Mouse (Mus musculus): Measurements from ENCODE around the gene Alpk1. TPM values are rescaled to one million over a fixed set of nuclear protein-coding genes. Genes with fewer than 3 reads are reported as not detected.
A peak's percentile ranks its signal among the peaks of the same experiment; 100 is the strongest.

Alpk1 gene
- polyA plus RNA-seq (2015; fragmentation: Nextera tagmentation; extraction: Ambion mirVana): 0.56 and 0.63 TPM in 2 replicates

GRCm38 (mm10) chr3:127780021-127780644 lies at the start of gene Alpk1:
TSS of gene Alpk1 (minus strand) at chr3:127780527.
- peak; percentile 64 for ATAC-seq (ENCODE audit: low read depth)
- no peaks in the 10 kb centered on the region for H3K9me3 ChIP-seq (replicated peaks; ENCODE audit: control insufficient read depth, low read length)
- peak within 1 kb of the TSS; percentile 9; the same call in 1 of the 2 replicates for H3K27ac ChIP-seq (ENCODE audit: low read length)
- peak within 1 kb of the TSS; percentile 70 for H3K4me2 ChIP-seq (ENCODE audit: low read depth, low read length)
- no peaks in the 10 kb centered on the region for H3K36me3 ChIP-seq (ENCODE audit: control insufficient read depth, insufficient read depth)
- 1% methylated on average over 24 of the region's 24 CpGs for WGBS (ENCODE audit: insufficient replicate concordance)
- H3K27me3 ChIP-seq (ENCODE audit: control insufficient read depth, insufficient read depth, low read depth, low read length): no peaks in the 10 kb centered on the region
- peaks cover 3% of the 10 kb centered on the region; the same call in 1 of the 2 replicates for H3K4me1 ChIP-seq (ENCODE audit: control insufficient read depth, low read depth, low read length)
- H3K9ac ChIP-seq (ENCODE audit: low read depth, low read length): peak within 1 kb of the TSS; percentile 41
- H3K4me3 ChIP-seq (ENCODE audit: low read depth, low read length): peak within 1 kb of the TSS; percentile 61

GRCm38 (mm10) chr3:127827123-127827522 lies 46.8 kb upstream of the Alpk1 start:
- Histone ChIP-seq H3K36me3 (ENCODE audit: control insufficient read depth, insufficient read depth) (peaks cover 2% of the 10 kb centered on the region; the same call in 1 of the 2 replicates), H3K9ac (ENCODE audit: low read depth, low read length) (no peak overlapping the region), H3K4me2 (ENCODE audit: low read depth, low read length) (no peak overlapping the region), H3K4me3 (ENCODE audit: low read depth, low read length) (no peak overlapping the region), H3K4me1 (ENCODE audit: control insufficient read depth, low read depth, low read length) (peaks cover 5% of the 10 kb centered on the region), H3K9me3 (replicated peaks; ENCODE audit: control insufficient read depth, low read length) (no peaks in the 10 kb centered on the region), H3K27me3 (ENCODE audit: control insufficient read depth, insufficient read depth, low read depth, low read length) (no peaks in the 10 kb centered on the region), H3K27ac (ENCODE audit: low read length) (no peak overlapping the region)
- no peak for ATAC-seq (ENCODE audit: low read depth)
- WGBS (ENCODE audit: insufficient replicate concordance): 61% methylated on average over 7 of the region's 7 CpGs

DNA sequence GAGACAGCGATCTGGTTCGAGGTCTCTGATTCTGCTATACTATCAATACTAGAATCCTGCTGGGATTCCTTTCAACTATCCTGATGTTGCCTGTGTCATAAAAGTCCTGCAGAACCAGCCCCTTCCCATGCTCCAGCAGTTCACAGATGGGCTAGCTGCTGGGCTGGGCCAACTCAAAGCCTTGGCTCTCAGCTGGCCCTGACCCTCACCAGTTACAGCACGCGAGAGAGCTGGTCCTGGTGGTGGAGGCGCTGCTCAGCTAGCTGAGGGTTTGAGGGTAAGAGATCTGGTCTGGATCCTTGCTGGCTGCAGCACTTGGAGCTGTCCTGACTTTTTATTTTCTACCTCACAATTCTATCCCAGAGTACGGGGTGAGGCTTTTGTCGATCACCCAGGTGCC lies 46.2 kb upstream of the Alpk1 start:
- Histone ChIP-seq H3K36me3 (ENCODE audit: control insufficient read depth, insufficient read depth) (peaks cover 4% of the 10 kb centered on the region; the same call in 1 of the 2 replicates), H3K4me1 (ENCODE audit: control insufficient read depth, low read depth, low read length) (peaks cover 5% of the 10 kb centered on the region), H3K4me2 (ENCODE audit: low read depth, low read length) (no peak overlapping the region), H3K9me3 (replicated peaks; ENCODE audit: control insufficient read depth, low read length) (no peaks in the 10 kb centered on the region), H3K4me3 (ENCODE audit: low read depth, low read length) (no peak overlapping the region), H3K27ac (ENCODE audit: low read length) (no peak overlapping the region), H3K9ac (ENCODE audit: low read depth, low read length) (no peak overlapping the region), H3K27me3 (ENCODE audit: control insufficient read depth, insufficient read depth, low read depth, low read length) (no peaks in the 10 kb centered on the region)
- ATAC-seq (ENCODE audit: low read depth): no peak
- WGBS (ENCODE audit: insufficient replicate concordance): 83% methylated on average over 7 of the region's 7 CpGs

- Histone ChIP-seq H3K27ac (ENCODE audit: low read length) (peak overlapping the region; percentile 52), H3K9me3 (replicated peaks; ENCODE audit: control insufficient read depth, low read length) (no peaks in the 10 kb centered on the region), H3K4me2 (ENCODE audit: low read depth, low read length) (no peak overlapping the region), H3K4me1 (ENCODE audit: control insufficient read depth, low read depth, low read length) (peaks cover 13% of the 10 kb centered on the region), H3K27me3 (ENCODE audit: control insufficient read depth, insufficient read depth, low read depth, low read length) (no peaks in the 10 kb centered on the region), H3K4me3 (ENCODE audit: low read depth, low read length) (no peak overlapping the region), H3K36me3 (ENCODE audit: control insufficient read depth, insufficient read depth) (peaks cover 9% of the 10 kb centered on the region; the same call in 1 of the 2 replicates), H3K9ac (ENCODE audit: low read depth, low read length) (no peak overlapping the region)
- WGBS (ENCODE audit: insufficient replicate concordance): 52% methylated on average over 17 of the region's 17 CpGs
- no peak for ATAC-seq (ENCODE audit: low read depth)
Observed at GRCm38 (mm10) chr3:127823886-127824863, 43.8 kb upstream of the Alpk1 start.

DNA sequence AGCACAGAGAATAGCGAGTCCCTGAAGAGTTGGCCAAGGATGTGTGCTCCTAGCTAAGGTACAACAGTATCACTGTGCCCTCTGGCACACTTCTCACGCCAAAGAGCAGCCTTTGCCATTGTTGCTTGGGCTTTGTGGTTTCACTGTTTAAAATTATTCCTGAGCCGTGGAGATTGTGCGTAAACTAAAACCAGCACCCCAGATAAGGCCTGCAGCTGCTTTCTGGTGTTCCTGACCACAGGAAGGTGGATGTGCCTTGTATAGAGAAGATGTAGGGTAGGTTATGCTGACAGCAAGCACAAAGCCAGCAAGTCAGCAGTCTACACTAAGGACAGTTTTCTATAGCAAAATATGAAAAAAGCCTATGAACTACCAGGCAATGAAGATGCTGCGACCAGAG lies 40.9 kb upstream of the Alpk1 start:
- Histone ChIP-seq H3K4me1 (ENCODE audit: control insufficient read depth, low read depth, low read length) (peaks cover 17% of the 10 kb centered on the region), H3K9me3 (replicated peaks; ENCODE audit: control insufficient read depth, low read length) (no peaks in the 10 kb centered on the region), H3K27me3 (ENCODE audit: control insufficient read depth, insufficient read depth, low read depth, low read length) (no peaks in the 10 kb centered on the region), H3K4me2 (ENCODE audit: low read depth, low read length) (no peak overlapping the region), H3K36me3 (ENCODE audit: control insufficient read depth, insufficient read depth) (peaks cover 9% of the 10 kb centered on the region; the same call in 1 of the 2 replicates), H3K9ac (ENCODE audit: low read depth, low read length) (no peak overlapping the region), H3K4me3 (ENCODE audit: low read depth, low read length) (no peak overlapping the region), H3K27ac (ENCODE audit: low read length) (peak overlapping the region; percentile 29; the same call in 1 of the 2 replicates)
- ATAC-seq (ENCODE audit: low read depth): peak; percentile 30; the same call in 1 of the 2 replicates
- WGBS (ENCODE audit: insufficient replicate concordance): 35% methylated on average over 5 of the region's 5 CpGs

GRCm38 (mm10) chr3:127820400-127820799 lies 40.1 kb upstream of the Alpk1 start:
- no peak for ATAC-seq (ENCODE audit: low read depth)
- Histone ChIP-seq H3K4me3 (ENCODE audit: low read depth, low read length) (no peak overlapping the region), H3K4me2 (ENCODE audit: low read depth, low read length) (no peak overlapping the region), H3K9ac (ENCODE audit: low read depth, low read length) (no peak overlapping the region), H3K9me3 (replicated peaks; ENCODE audit: control insufficient read depth, low read length) (no peaks in the 10 kb centered on the region), H3K27ac (ENCODE audit: low read length) (peak overlapping the region; percentile 21; the same call in 1 of the 2 replicates), H3K27me3 (ENCODE audit: control insufficient read depth, insufficient read depth, low read depth, low read length) (no peaks in the 10 kb centered on the region), H3K36me3 (ENCODE audit: control insufficient read depth, insufficient read depth) (peaks cover 9% of the 10 kb centered on the region; the same call in 1 of the 2 replicates), H3K4me1 (ENCODE audit: control insufficient read depth, low read depth, low read length) (peaks cover 17% of the 10 kb centered on the region)
- WGBS (ENCODE audit: insufficient replicate concordance): 54% methylated on average over 1 of the region's 1 CpGs

DNA sequence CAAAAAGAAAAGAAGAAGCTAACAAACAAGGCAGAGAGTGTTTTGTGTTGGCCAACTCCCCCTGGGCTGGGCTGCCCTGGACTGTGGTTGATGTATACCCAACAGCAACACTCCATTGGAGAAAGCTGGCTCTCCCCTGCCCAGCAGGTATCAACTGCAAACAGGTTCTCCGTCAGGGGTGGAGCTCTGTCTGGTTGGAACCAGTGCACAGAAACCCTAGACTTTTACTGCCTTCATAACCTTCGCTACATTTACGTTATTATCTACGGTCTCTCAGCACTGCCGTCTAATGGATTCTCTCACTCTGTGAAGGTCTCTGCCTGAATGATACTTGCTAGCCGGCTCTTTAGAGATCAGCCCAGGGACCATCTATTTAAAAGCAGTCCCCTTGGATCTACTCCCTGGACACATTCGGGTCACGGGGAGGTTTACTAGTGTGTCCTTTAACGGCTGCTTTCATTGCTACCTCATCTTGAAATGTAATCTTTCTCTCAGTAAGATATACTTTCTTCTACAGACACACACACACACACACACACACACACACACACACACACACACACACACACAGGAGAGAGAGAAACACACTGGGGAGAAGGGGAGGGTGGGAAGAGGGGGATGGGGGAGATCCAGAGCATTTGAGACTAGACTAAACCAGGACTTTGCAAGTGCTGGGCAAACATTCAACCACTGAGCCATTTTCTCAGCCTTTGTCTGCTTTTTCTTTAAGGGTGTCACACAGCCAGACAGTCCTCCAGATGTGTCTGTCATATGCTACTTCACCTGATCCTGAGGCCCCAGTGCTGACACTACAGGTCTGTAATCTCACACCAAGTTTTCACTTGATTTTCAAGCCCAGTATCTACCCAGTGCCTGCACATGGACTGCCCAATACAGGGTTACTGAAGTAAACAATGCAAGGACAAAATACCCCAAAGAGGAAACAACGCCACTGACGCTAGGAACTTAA lies 38.7 kb upstream of the Alpk1 start:
- ATAC-seq (ENCODE audit: low read depth): peak; percentile 44
- no peak overlapping the region for H3K4me3 ChIP-seq (ENCODE audit: low read depth, low read length)
- H3K27me3 ChIP-seq (ENCODE audit: control insufficient read depth, insufficient read depth, low read depth, low read length): no peaks in the 10 kb centered on the region
- H3K4me2 ChIP-seq (ENCODE audit: low read depth, low read length): no peak overlapping the region
- 68% methylated on average over 11 of the region's 11 CpGs for WGBS (ENCODE audit: insufficient replicate concordance)
- peaks cover 11% of the 10 kb centered on the region for H3K4me1 ChIP-seq (ENCODE audit: control insufficient read depth, low read depth, low read length)
- no peaks in the 10 kb centered on the region for H3K9me3 ChIP-seq (replicated peaks; ENCODE audit: control insufficient read depth, low read length)
- no peak overlapping the region for H3K9ac ChIP-seq (ENCODE audit: low read depth, low read length)
- no peak overlapping the region for H3K27ac ChIP-seq (ENCODE audit: low read length)
- H3K36me3 ChIP-seq (ENCODE audit: control insufficient read depth, insufficient read depth): peaks cover 9% of the 10 kb centered on the region; the same call in 1 of the 2 replicates

DNA sequence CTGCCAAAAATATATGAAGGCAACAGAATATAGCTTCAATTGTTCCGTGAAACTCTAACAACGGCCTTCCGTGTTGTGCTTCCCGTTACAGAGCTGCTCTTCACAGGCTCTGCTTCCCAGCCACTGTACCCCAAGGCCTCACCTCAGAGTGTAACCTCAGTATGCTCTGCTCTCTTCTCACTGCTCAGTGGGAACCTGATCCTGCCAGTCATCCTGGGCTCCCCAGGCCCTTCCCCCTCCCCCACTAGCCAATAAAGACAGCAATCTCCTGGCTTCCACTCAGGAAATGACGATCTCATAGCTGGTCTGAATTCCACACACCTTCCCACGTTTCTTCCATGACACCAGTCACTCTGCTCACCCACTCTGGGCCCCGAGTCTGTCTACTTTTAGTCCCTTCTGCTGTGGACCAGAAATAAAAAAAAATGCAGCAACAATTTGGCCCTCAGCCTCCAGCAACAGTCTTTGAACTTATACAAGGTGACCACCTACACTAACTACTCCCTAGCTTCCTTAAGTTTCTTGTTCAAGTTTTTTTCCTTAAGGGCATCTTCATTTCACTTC lies 36.9 kb upstream of the Alpk1 start:
- H3K27me3 ChIP-seq (ENCODE audit: control insufficient read depth, insufficient read depth, low read depth, low read length): no peaks in the 10 kb centered on the region
- no peaks in the 10 kb centered on the region for H3K9me3 ChIP-seq (replicated peaks; ENCODE audit: control insufficient read depth, low read length)
- ATAC-seq (ENCODE audit: low read depth): no peak
- 75% methylated on average over 7 of the region's 7 CpGs for WGBS (ENCODE audit: insufficient replicate concordance)
- H3K4me1 ChIP-seq (ENCODE audit: control insufficient read depth, low read depth, low read length): peaks cover 11% of the 10 kb centered on the region
- H3K9ac ChIP-seq (ENCODE audit: low read depth, low read length): no peak overlapping the region
- no peak overlapping the region for H3K27ac ChIP-seq (ENCODE audit: low read length)
- H3K4me3 ChIP-seq (ENCODE audit: low read depth, low read length): no peak overlapping the region
- H3K4me2 ChIP-seq (ENCODE audit: low read depth, low read length): no peak overlapping the region
- peaks cover 13% of the 10 kb centered on the region for H3K36me3 ChIP-seq (ENCODE audit: control insufficient read depth, insufficient read depth)

Data from liver, embryonic 16.5 days (tissue).